Mouse (Mus musculus): ENCODE measurements at regions not wholly inside any gene's neighbourhood (a gene's known extent, or its start where the extent isn't known, plus 50 kb on each side); places are given as distances from the start of the nearest gene placed in this dataset.

DNA sequence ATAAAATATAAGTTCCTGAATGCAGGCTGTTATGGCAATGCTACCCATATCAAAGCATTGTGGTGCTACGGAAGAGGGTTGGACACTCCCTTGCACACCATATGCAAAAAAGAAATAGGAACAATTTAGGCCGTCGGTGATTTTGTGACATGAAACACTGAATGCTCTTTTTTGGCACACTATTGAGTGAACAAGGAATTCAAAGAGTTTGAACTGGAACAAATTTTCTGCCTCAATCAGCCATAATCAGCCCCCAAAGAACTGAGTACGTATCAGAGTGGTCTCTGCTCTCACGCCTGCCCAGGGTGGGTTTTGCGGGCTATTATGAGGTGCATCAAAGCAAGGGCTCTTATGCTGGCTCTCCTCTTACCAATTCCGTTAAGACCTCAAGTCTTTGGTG, 71.3 kb downstream of the Barhl2 start:
- TF ChIP-seq CTCF (IDR thresholded peaks at IDR 0.05; ENCODE audit: borderline replicate concordance, extremely low read depth, insufficient read depth, insufficient read length) = no peak
- no peak for TF ChIP-seq POLR2A (IDR thresholded peaks at IDR 0.05; ENCODE audit: borderline replicate concordance, extremely low read depth, insufficient read depth, insufficient read length, poor library complexity, severe bottlenecking)
